In genomic region chr14:120406820-120407219, GRCm38 (mm10) we compare ENCODE assay signal across 8 mouse cellular contexts.
DNase-seq lines count a peak whose midpoint lies in the region; ATAC-seq lines count a peak whose summit lies in the region.

No protein-coding gene starts in this region.

- no peak overlapping the region for H3K4me2 ChIP-seq in forebrain, embryonic 16.5 days (ENCODE audit: low read length)

- H3K27ac ChIP-seq in forebrain, embryonic 16.5 days (ENCODE audit: low read length), result no peak overlapping the region

- no peak overlapping the region for H3K4me3 ChIP-seq in forebrain, embryonic 16.5 days (replicated peaks; ENCODE audit: low read length)

- ATAC-seq in neutrophil, adult 5-6 weeks (ENCODE audit: extremely low read depth, insufficient number of reproducible peaks, low FRiP score, poor library complexity, severe bottlenecking), result peak; percentile 76
- ATAC-seq in forebrain, embryonic 16.5 days, result no peak

- H3K9ac ChIP-seq in forebrain, embryonic 16.5 days (replicated peaks; ENCODE audit: low read depth, low read length), result no peak overlapping the region

- peak; percentile 46 for DNase-seq in adrenal gland, postnatal 10 days
- no peak for DNase-seq in adrenal gland, adult (ENCODE audit: inconsistent age in 2 of 2, low spot score in 1 of 2)
- peak; percentile 29 for DNase-seq in c-Kit-positive CD71-negative TER-119-negative erythroid progenitor cells, embryonic 14.5 days (ENCODE audit: low read depth)
- DNase-seq in large intestine, adult 2 months (ENCODE audit: low read depth, low spot score), result peak; percentile 84
- no peak for DNase-seq in layer of hippocampus, postnatal 14 days (ENCODE audit: low spot score in 2 of 2)
- no peak for DNase-seq in retina, embryonic 14.5 days (ENCODE audit: low spot score)

- H3K4me1 ChIP-seq in forebrain, embryonic 16.5 days (replicated peaks; ENCODE audit: control insufficient read depth, insufficient read depth, low read length), result no peaks in the 10 kb centered on the region

- no peaks in the 10 kb centered on the region for H3K27me3 ChIP-seq in forebrain, embryonic 16.5 days (replicated peaks; ENCODE audit: control insufficient read depth, insufficient read depth, low read length)

- no peaks in the 10 kb centered on the region for H3K9me3 ChIP-seq in forebrain, embryonic 16.5 days (ENCODE audit: control insufficient read depth, low read length)

- no peaks in the 10 kb centered on the region for H3K36me3 ChIP-seq in forebrain, embryonic 16.5 days (ENCODE audit: control insufficient read depth, insufficient read depth)

- 15% methylated on average over 8 of the region's 8 CpGs for WGBS in large intestine, adult 2 months
- 86% methylated on average over 8 of the region's 8 CpGs for WGBS in forebrain, embryonic 16.5 days

Comparison
In these comparisons a context has a peak if more than half of its experiments do, and no peak if none do; other contexts are left out.
1. DNase-seq: peak in adrenal gland, postnatal 10 days (single experiment), c-Kit-positive CD71-negative TER-119-negative erythroid progenitor cells, embryonic 14.5 days (single experiment) and large intestine, adult 2 months (single experiment); none in adrenal gland, adult (0 of 2), layer of hippocampus, postnatal 14 days (0 of 2) and retina, embryonic 14.5 days (single experiment).